Mouse (Mus musculus): ENCODE results near the gene Scarf1.

Gene Scarf1

GRCm38 (mm10) chr11:75513336-75513735 is at the start of gene Scarf1:
Scarf1 (plus strand) TSS chr11:75513540.
- DNase-seq, result peak; percentile 64 to 69

GRCm38 (mm10) chr11:75463624-75464023 is 49.7 kb upstream of the Scarf1 start:
- DNase-seq, result no peak

GRCm38 (mm10) chr11:75464417-75464816 is 48.9 kb upstream of the Scarf1 start:
- DNase-seq, result no peak

GRCm38 (mm10) chr11:75465051-75465450 is 48.3 kb upstream of the Scarf1 start:
- DNase-seq, result no peak

- no peak for DNase-seq
These were observed 46.4 kb upstream of the Scarf1 start for GRCm38 (mm10) chr11:75466731-75467505.

GRCm38 (mm10) chr11:75467512-75468215 is 45.7 kb upstream of the Scarf1 start:
- DNase-seq, result peak; percentile 45 to 67

- no peak for DNase-seq
These were observed 44.9 kb upstream of the Scarf1 start for GRCm38 (mm10) chr11:75468410-75468809.

GRCm38 (mm10) chr11:75469261-75469660 is 44.1 kb upstream of the Scarf1 start:
- no peak for DNase-seq

GRCm38 (mm10) chr11:75470675-75471074 is 42.7 kb upstream of the Scarf1 start:
- no peak for DNase-seq

- no peak for DNase-seq
These were observed 40.8 kb upstream of the Scarf1 start for GRCm38 (mm10) chr11:75472469-75473081.

- no peak for DNase-seq
These were observed 40.0 kb upstream of the Scarf1 start for GRCm38 (mm10) chr11:75473376-75473775.

- no peak for DNase-seq
These were observed 27.1 kb upstream of the Scarf1 start for GRCm38 (mm10) chr11:75486192-75486591.

GRCm38 (mm10) chr11:75486601-75487285 is 26.6 kb upstream of the Scarf1 start, which contains the start of gene Prpf8:
Prpf8 (plus strand) TSS chr11:75486816.
- peak; percentile 98 to 99 for DNase-seq

GRCm38 (mm10) chr11:75487496-75487895 is 25.8 kb upstream of the Scarf1 start:
- DNase-seq, result no peak

- no peak for DNase-seq
These were observed 18.9 kb upstream of the Scarf1 start for GRCm38 (mm10) chr11:75494296-75495049.

- no peak for DNase-seq
These were observed 15.2 kb upstream of the Scarf1 start for GRCm38 (mm10) chr11:75498126-75498525.

GRCm38 (mm10) chr11:75508162-75508561 is 5.2 kb upstream of the Scarf1 start:
- no peak for DNase-seq

- peak; percentile 33 to 41 for DNase-seq
These were observed 4.4 kb upstream of the Scarf1 start for GRCm38 (mm10) chr11:75508904-75509303.

- DNase-seq, result peak; percentile 96 to 99
These were observed 3.4 kb upstream of the Scarf1 start, which contains the start of gene Rilp for GRCm38 (mm10) chr11:75509741-75510626. Rilp (plus strand) TSS chr11:75510094.

- DNase-seq, result peak; percentile 91 to 95
These were observed 2.7 kb upstream of the Scarf1 start for GRCm38 (mm10) chr11:75510627-75510993.

GRCm38 (mm10) chr11:75511213-75511612 is 2.1 kb upstream of the Scarf1 start:
- DNase-seq, result peak; percentile 40 to 55
